Mouse (Mus musculus): ENCODE results near the gene Mid1. TPM values are rescaled to one million over a fixed set of nuclear protein-coding genes. Genes with fewer than 3 reads are reported as not detected.
"Not testable (repeated sequence)": the region's sequence is repeated elsewhere in the genome, so short reads cannot be mapped to it uniquely, and the experiment has no call there.

Gene Mid1
- polyA plus RNA-seq, 1 experiment from 2014 or later = 8.6 TPM

GRCm38 (mm10) chrX:170010581-170011528, 325.9 kb downstream of the Mid1 start:
- not testable (repeated sequence) for H3K4me3 ChIP-seq; H3K36me3 ChIP-seq (replicated peaks); H3K9ac ChIP-seq; H3K27ac ChIP-seq; H3K4me1 ChIP-seq; H3K27me3 ChIP-seq (replicated peaks)
- Histone ChIP-seq H3K4me2 (peak overlapping the region; percentile 4; the same call in 1 of the 2 replicates), H3K9me3 (peaks cover 14% of the 10 kb centered on the region)
- peak; percentile 31 for ATAC-seq (replicated peaks)
- WGBS = 81% methylated on average over 97 of the region's 97 CpGs

- H3K27ac ChIP-seq = not testable (repeated sequence)
- 83% methylated on average over 7 of the region's 10 CpGs for WGBS
These were observed 326.5 kb downstream of the Mid1 start for GRCm38 (mm10) chrX:170011529-170011879.

GRCm38 (mm10) chrX:170013421-170013820, 328.4 kb downstream of the Mid1 start:
- ATAC-seq (replicated peaks); H3K4me2 ChIP-seq; H3K27me3 ChIP-seq (replicated peaks); H3K4me3 ChIP-seq; H3K4me1 ChIP-seq; H3K27ac ChIP-seq; H3K9ac ChIP-seq: not testable (repeated sequence)
- Histone ChIP-seq H3K9me3 (peaks cover 14% of the 10 kb centered on the region), H3K36me3 (replicated peaks) (peaks cover 10% of the 10 kb centered on the region)
- WGBS = no CpG with 5 or more reads among the region's 13 CpGs

More at GRCm38 (mm10) chrX:170011529-170011879, 326.5 kb downstream of the Mid1 start:
- H3K4me2 ChIP-seq; H3K36me3 ChIP-seq (replicated peaks); H3K4me1 ChIP-seq; H3K9ac ChIP-seq; ATAC-seq (replicated peaks); H3K27me3 ChIP-seq (replicated peaks); H3K4me3 ChIP-seq: not testable (repeated sequence)
- peaks cover 14% of the 10 kb centered on the region for H3K9me3 ChIP-seq

GRCm38 (mm10) chrX:170014038-170014437, 329.0 kb downstream of the Mid1 start:
- H3K36me3 ChIP-seq (replicated peaks) = peaks cover 12% of the 10 kb centered on the region
- H3K9me3 ChIP-seq = peaks cover 14% of the 10 kb centered on the region
- 86% methylated on average over 8 of the region's 13 CpGs for WGBS
- not testable (repeated sequence) for H3K9ac ChIP-seq; ATAC-seq (replicated peaks); H3K27ac ChIP-seq; H3K4me2 ChIP-seq; H3K27me3 ChIP-seq (replicated peaks); H3K4me3 ChIP-seq; H3K4me1 ChIP-seq

GRCm38 (mm10) chrX:170015883-170016282, 330.9 kb downstream of the Mid1 start:
- Histone ChIP-seq H3K9me3 (peaks cover 11% of the 10 kb centered on the region), H3K36me3 (replicated peaks) (peaks cover 24% of the 10 kb centered on the region)
- not testable (repeated sequence) for H3K4me2 ChIP-seq; ATAC-seq (replicated peaks); H3K4me3 ChIP-seq; H3K9ac ChIP-seq; H3K27ac ChIP-seq; H3K27me3 ChIP-seq (replicated peaks); H3K4me1 ChIP-seq
- WGBS = 91% methylated on average over 10 of the region's 12 CpGs

- not testable (repeated sequence) for H3K27me3 ChIP-seq (replicated peaks); H3K4me3 ChIP-seq; H3K9ac ChIP-seq; H3K4me1 ChIP-seq; H3K4me2 ChIP-seq
- Histone ChIP-seq H3K9me3 (peaks cover 15% of the 10 kb centered on the region), H3K27ac (0 out of 2 replicates have a peak overlapping the region, but pooled peaks have one; percentile 1), H3K36me3 (replicated peaks) (peaks cover 23% of the 10 kb centered on the region)
- peak; percentile 73 for ATAC-seq (replicated peaks)
- 50% methylated on average over 27 of the region's 27 CpGs for WGBS
These were observed 332.6 kb downstream of the Mid1 start for GRCm38 (mm10) chrX:170017333-170018245.

- 84% methylated on average over 66 of the region's 66 CpGs for WGBS
- H3K36me3 ChIP-seq (replicated peaks) = peaks cover 23% of the 10 kb centered on the region
- peak; percentile 88 for ATAC-seq (replicated peaks)
These were observed 333.7 kb downstream of the Mid1 start for GRCm38 (mm10) chrX:170018571-170019218.

GRCm38 (mm10) chrX:170019219-170019953, 334.4 kb downstream of the Mid1 start:
- H3K36me3 ChIP-seq (replicated peaks) = peaks cover 23% of the 10 kb centered on the region
- WGBS = 84% methylated on average over 30 of the region's 30 CpGs

More at GRCm38 (mm10) chrX:170018571-170019218, 333.7 kb downstream of the Mid1 start:
- H3K27me3 ChIP-seq (replicated peaks); H3K4me2 ChIP-seq; H3K27ac ChIP-seq; H3K4me3 ChIP-seq; H3K4me1 ChIP-seq; H3K9ac ChIP-seq: not testable (repeated sequence)
- peaks cover 15% of the 10 kb centered on the region for H3K9me3 ChIP-seq

GRCm38 (mm10) chrX:170019954-170020689, 335.1 kb downstream of the Mid1 start:
- not testable (repeated sequence) for H3K4me1 ChIP-seq; ATAC-seq (replicated peaks); H3K27me3 ChIP-seq (replicated peaks); H3K9ac ChIP-seq; H3K4me2 ChIP-seq; H3K4me3 ChIP-seq
- 52% methylated on average over 14 of the region's 14 CpGs for WGBS
- Histone ChIP-seq H3K9me3 (peaks cover 15% of the 10 kb centered on the region), H3K36me3 (replicated peaks) (peaks cover 23% of the 10 kb centered on the region), H3K27ac (peak overlapping the region; percentile 49; the same call in 1 of the 2 replicates)

More at GRCm38 (mm10) chrX:170019219-170019953, 334.4 kb downstream of the Mid1 start:
- ATAC-seq (replicated peaks) = peak; percentile 62
- not testable (repeated sequence) for H3K27me3 ChIP-seq (replicated peaks); H3K9ac ChIP-seq; H3K4me2 ChIP-seq; H3K4me3 ChIP-seq; H3K4me1 ChIP-seq
- H3K9me3 ChIP-seq = peaks cover 15% of the 10 kb centered on the region
- peak overlapping the region; percentile 36 for H3K27ac ChIP-seq

- not testable (repeated sequence) for H3K4me3 ChIP-seq; H3K27me3 ChIP-seq (replicated peaks); H3K9ac ChIP-seq; H3K4me1 ChIP-seq; ATAC-seq (replicated peaks); H3K4me2 ChIP-seq
- peaks cover 23% of the 10 kb centered on the region for H3K36me3 ChIP-seq (replicated peaks)
- 47% methylated on average over 9 of the region's 9 CpGs for whole genome bisulfite sequencing
- H3K27ac ChIP-seq = peak overlapping the region; percentile 49; the same call in 1 of the 2 replicates
- H3K9me3 ChIP-seq = peaks cover 15% of the 10 kb centered on the region
These were observed 335.7 kb downstream of the Mid1 start for GRCm38 (mm10) chrX:170020690-170021050.

- not testable (repeated sequence) for H3K4me2 ChIP-seq; H3K9ac ChIP-seq; H3K4me3 ChIP-seq; ATAC-seq (replicated peaks); H3K27me3 ChIP-seq (replicated peaks); H3K4me1 ChIP-seq
- Histone ChIP-seq H3K36me3 (replicated peaks) (peaks cover 23% of the 10 kb centered on the region), H3K9me3 (peaks cover 15% of the 10 kb centered on the region), H3K27ac (0 out of 2 replicates have a peak overlapping the region, but pooled peaks have one; percentile 2)
- 76% methylated on average over 12 of the region's 12 CpGs for WGBS
These were observed 336.2 kb downstream of the Mid1 start for GRCm38 (mm10) chrX:170021205-170021604.

Measured in midbrain, embryonic 15.5 days (tissue).